Mouse (Mus musculus) NIH3T3 (cell line): Measurements from ENCODE around the gene Gls2.

ENCODE experiments used
- DNase-seq: peaks from one replicate; pipeline ENCODE4 v3.0.0-alpha.2; 2012; ENCODE audit warnings: low read depth

Gls2 gene

DNA sequence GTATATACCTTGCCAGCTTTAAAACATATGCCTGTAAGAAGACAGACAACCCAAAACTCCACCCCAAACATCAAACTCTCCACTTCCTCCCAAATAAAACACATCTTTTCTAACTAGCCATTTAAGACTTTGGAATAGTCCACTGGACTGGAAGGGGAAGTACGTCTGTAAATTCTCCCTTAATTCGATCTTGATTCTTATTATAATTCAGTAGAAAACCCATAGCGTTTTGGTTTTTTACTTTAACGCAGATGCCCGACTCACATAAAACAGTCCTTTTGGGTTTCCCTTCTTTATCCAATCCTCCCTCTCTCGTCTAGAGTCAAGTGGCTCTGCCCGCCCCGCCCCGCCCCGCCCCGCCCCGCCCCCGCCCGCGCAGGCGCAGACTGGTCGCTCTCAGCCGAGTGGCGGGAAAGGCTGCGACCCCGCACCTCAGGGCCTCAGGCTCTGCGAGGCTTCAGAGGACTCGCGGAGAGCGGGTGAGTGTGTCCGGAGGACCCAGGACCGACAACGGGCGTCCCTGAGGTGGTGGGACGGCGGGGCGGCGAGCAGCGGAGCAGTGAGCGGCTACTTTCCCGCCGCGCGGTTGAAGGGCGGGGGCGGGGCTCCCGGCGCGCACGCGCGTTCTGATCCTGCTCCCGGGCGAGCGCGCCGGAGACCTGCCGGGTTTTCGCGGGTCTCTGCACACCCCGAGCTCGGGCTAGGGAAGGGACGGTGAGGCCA is 37.6 kb downstream of the Gls2 start, which contains the start of gene Timeless:
Gene Timeless, plus strand, starts transcription at position 369 of the 723 bp plus-strand sequence.
- peak; percentile 91 for DNase-seq

DNA sequence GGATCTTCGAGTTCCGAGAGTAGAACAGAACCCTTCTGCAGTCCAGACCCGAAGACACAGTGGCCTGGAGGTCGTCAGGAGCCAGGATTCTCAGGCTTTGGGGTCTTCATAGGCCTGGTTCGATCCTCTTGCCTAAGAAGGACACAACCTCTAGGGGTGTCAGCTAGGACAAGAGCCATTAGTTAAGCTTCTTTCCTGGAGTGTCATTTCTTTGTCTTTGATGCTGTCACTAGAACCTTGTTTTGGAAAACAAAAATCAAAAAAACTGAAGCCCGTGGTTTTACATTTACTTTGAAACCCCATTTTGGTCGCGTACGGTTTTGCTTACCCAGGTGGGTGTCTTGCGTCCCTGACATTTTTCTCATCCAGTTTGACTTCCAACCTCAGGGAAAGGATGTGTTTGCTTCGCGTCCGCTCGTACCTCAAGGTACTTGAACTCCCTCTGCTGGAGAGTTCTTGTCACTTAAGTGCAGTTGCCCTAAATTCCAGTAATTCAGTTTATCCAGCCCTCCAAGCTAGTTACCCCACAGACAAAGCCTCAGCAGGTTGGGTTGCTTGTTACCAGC is 38.2 kb downstream of the Gls2 start:
- peak; percentile 90 for DNase-seq

DNA sequence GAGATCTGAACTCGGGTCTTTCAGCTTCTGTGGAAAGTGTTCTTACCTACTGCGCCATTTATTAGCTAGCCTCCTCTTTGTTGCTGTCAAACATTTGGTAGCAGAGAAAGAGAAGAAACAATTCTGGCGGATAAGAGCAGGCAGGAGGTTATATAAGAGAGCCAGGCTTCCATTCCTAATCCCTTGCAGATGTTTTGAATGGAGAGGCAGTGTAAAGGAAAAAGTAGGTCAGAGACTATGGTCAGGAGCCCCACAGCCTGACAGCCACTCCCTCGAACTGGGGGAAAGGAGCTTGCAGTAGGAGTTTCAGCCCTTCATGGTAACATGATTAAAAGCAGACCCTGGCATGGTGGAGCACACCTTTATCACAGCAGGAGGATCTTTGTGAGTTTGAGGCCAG is 42.1 kb downstream of the Gls2 start:
- DNase-seq = peak; percentile 57

DNA sequence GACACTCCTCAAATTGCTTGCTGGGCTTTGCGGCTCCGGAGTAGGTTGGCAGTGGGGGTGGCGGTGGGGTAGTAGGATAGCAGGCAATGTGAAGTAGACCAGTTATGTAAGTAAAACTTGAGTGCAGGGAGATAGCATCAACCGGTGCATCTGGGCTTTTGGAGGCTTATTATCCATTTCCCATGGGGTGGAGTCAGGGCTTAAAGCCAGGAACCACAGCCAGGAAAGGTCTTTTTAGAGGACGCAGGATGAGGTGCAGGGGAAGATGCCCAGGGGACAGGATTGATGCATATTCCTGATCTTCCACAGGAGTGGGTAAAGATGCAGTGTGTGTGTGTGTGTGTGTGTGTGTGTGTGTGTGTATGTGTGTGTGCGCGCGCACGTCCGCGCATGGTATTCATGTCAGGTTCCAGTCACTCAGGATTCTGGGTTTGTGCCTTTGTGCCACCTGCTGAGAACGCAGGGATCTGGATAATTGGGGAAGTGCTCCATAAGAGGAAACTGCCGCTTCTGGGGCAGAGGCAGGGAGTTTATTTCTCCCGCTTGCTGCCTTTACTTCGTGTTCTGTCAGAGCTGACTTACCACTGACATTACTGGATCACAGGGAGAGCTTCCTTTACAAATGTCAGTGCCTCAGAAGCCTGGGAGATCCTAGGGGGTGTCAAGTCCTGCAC is 43.7 kb downstream of the Gls2 start:
- peak; percentile 44 for DNase-seq

DNA sequence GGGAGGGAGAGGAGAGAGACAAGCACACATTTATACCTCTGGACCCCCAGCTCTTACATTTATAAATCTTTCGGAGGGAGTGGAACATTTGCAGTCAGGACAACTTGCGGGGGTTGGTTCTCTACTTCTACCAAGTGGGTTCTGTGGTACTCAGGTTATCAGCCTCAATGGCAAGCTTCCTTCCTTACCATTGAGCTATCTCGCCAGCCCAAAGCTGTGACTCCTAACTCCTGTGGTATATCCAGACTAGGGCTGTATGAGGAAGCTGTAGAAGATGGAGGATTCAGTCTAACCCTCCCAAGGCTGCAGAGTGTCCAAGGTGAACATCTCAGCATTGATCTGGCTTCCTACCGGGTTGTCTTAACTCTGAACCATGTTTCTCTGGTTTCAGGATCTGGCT is 44.9 kb downstream of the Gls2 start:
- DNase-seq = no peak

DNA sequence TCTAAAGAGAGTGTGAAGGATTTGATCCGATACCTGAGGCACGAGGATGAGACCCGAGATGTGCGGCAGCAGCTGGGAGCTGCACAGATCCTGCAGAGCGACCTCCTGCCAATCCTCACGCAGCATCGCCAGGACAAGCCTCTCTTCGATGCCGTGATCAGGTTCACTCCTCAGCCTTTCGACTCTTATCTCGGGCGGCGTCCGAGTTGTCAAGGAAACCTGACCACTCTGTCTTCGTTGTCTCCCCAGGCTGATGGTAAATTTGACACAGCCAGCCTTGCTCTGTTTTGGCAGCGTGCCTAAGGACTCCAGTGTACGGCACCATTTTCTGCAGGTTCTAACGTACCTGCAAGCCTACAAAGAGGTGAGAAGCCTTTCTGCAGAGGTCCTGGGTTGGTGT is 45.9 kb downstream of the Gls2 start:
- no peak for DNase-seq

DNA sequence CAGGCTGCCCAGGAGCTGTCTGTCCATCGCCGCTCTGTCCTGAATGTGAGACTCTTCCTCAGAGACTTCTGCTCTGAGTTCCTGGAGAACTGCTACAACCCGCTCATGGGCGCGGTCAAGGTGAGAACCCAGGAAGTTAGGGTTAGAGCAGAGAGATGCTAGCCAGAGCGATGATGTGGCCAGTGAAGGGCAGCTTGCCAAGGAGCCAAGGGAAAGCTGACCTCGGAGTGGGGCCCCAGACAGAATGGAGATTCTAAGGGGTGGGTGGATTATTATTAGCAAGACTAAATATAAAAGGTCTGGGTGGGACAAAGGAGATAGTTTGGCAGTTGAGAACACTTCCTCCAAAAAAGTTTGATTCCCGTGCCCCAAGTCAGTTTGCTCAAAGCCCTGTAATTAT is 49.0 kb downstream of the Gls2 start:
- no peak for DNase-seq

DNA sequence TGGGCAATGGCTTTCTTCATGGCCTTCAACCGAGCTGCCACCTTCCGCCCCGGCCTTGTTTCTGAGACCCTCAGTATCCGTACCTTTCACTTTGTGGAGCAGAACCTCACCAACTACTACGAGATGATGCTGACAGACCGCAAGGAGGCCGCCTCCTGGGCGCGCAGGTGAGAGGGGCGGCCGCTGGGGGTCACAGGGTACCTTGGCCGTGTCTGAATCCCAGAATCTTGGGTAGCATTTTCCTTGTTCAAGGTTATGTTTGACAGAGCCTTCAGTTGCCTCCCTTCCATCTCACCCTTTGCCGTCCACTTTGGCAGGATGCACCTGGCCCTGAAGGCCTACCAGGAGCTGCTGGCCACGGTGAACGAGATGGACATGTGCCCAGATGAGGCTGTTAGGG is 49.9 kb downstream of the Gls2 start:
- no peak for DNase-seq

DNA sequence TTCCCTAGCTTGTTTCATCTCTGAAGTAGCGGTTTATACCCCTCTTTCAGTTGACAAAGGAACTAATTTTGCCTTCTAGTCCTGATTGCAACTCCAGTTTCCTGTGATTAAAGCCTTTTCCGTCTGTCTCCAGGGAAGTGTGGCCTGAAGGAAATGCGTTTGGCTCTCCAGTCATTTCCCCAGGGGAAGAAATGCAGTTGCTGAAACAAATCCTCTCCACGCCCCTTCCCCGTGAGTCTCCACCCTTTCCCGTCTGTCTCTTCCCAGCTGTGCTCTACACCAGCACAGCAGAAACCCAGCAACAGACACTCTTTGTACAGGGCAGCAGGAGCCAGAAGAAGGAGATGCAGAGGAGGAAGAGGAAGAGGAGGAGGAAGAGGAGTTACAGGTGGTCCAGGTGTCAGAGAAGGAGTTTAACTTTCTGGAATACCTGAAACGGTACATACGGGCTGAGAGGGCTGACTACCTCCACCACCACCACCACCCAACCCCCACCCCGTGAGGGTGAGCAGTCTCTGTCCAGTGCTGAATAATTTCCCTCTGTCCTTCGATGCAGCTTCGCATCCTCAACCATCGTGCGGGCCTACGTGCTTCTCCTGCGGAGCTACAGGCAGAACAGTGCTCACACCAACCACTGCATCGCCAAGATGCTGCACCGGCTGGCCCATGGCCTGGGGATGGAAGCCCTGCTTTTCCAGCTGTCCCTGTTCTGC is 52.9 kb downstream of the Gls2 start:
- DNase-seq = no peak

DNA sequence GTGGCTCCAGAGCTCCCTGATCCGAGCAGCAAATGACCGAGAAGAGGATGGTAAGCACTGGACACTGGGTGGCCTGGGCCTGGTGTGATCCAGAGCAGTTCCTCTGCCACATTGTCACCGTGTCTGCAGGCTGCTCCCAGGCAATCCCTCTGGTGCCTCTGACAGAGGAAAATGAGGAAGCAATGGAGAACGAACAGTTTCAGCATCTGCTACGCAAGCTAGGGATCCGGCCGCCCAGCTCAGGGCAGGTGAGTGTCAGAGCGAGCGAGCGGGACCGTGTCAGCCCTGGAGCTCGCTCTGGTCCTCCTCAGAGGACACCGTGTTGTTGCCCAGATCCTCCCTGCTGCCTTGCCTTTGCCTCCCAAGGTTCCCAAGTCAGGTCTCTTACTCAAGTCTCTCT is 56.3 kb downstream of the Gls2 start:
- no peak for DNase-seq

DNA sequence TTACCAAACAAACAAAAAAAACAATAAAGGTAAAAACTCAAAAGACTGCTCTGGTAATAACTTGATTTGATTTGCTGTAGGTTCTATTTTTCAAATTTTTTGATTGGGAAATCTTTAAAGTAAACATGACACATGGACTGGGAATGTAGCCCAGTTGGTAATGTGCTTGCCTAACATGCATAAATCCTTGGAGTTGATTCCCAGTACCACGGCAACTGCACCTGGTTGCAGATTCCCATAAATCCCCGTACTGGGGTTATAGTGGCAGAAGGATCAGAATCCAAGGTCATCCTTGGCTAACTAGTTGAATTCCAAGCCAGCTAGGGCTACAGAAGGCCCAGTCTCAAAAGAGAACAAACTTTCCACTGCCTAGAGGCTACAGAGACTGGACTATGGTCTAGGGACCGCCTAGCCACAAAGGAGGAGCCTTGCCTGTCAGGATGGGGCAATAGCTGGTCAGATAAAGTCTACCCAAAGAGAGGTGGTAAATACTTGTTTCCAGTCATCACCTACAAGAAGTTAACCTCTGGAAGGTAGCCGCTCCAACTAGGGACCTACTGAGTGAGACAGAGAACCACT is 59.5 kb downstream of the Gls2 start, which contains the start of gene Apon:
Gene Apon, plus strand, starts transcription at position 420 of the 579 bp plus-strand sequence.
- DNase-seq = peak; percentile 95

DNA sequence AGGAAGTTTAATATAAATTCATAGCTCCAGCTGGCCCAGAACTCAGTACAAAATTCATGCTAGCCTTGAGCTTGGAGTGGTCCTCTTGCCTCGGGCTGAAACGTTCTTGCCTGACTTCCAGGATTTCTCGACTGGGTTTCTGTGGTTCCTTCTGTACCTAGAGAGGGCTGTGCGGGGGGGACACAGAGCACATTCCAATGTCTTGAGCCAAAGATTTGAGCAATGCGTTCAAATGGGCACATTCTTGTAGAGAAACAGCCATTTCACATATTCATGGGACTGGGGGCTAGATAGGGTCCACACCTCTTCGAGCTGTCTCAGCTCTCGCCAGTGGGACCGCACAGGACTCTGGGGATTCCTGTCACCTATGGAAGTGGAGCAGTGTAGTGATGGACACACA is 61.7 kb downstream of the Gls2 start:
- peak; percentile 52 for DNase-seq

DNA sequence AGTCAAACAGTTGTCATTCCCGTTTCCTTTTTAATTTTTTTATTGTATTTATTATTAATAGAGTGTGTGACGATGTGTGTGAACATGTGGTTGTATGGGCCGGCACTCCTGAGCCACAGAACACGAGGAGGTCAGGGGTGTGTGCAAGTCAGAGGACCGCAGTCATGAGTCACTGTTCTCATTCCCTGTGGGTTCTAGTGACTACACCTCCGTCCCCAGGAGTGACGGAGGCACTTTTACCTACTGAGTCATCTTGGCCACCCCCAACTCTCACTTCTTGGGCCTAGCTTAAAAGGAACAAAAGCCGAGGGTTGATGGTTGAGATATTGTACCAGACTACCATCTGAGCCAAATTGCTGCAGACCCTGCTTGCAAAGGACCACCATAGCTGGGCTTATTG is 62.1 kb downstream of the Gls2 start:
- DNase-seq = peak; percentile 63

DNA sequence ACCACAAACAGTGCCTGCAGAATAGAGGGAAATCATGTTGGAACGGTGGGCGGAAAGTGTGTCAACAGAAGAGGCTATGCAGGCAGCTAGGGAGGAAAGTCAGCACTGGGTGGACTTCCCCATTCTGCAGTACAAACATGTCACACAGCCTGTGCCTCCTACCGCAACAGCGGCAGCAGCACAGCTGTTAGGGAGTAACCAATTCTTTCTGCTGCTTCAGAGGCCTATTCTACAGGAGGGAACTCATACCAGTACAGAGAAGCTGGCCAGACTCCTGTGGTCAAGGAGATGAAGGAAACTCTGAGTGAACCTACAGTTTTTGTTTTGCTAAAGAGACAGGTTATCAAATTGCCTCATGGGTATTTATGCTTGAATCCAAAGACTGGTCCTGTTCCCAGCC is 64.7 kb downstream of the Gls2 start:
- DNase-seq = peak; percentile 37
